Mouse (Mus musculus): ENCODE data around the gene Sun1.

- TF ChIP-seq POLR2A (IDR thresholded peaks at IDR 0.05; ENCODE audit: borderline replicate concordance, extremely low read depth, insufficient read depth, insufficient read length, poor library complexity, severe bottlenecking), result no peak
- no peak for TF ChIP-seq CTCF (IDR thresholded peaks at IDR 0.05; ENCODE audit: borderline replicate concordance, extremely low read depth, insufficient read depth, insufficient read length)
These were observed 67.2 kb downstream of the Sun1 start for GRCm38 (mm10) chr5:139267661-139268060.

Data from brain, embryonic 14.5 days (tissue).